Mouse (Mus musculus) left cerebral cortex, adult 11 months (tissue): ENCODE data around the gene Gata1.
"Not testable (repeated sequence)": the region's sequence is repeated elsewhere in the genome, so short reads cannot be mapped to it uniquely, and the experiment has no call there.

Experiments
- DNase-seq: peaks from one replicate; pipeline ENCODE4 v3.0.0; 2022; ENCODE audit warnings: low spot score

Gene Gata1

GRCm38 (mm10) chrX:7966161-7966560 lies 11.7 kb downstream of the Gata1 start:
- DNase-seq = no peak

- DNase-seq = no peak
Measured at GRCm38 (mm10) chrX:7963829-7964626, 13.8 kb downstream of the Gata1 start.

GRCm38 (mm10) chrX:7958868-7959267 lies 19.0 kb downstream of the Gata1 start:
- DNase-seq = no peak

- DNase-seq = no peak
Measured at GRCm38 (mm10) chrX:7950091-7950490, 27.8 kb downstream of the Gata1 start.

- peak; percentile 92 for DNase-seq
Measured at GRCm38 (mm10) chrX:7947900-7948492, 29.9 kb downstream of the Gata1 start.

DNA sequence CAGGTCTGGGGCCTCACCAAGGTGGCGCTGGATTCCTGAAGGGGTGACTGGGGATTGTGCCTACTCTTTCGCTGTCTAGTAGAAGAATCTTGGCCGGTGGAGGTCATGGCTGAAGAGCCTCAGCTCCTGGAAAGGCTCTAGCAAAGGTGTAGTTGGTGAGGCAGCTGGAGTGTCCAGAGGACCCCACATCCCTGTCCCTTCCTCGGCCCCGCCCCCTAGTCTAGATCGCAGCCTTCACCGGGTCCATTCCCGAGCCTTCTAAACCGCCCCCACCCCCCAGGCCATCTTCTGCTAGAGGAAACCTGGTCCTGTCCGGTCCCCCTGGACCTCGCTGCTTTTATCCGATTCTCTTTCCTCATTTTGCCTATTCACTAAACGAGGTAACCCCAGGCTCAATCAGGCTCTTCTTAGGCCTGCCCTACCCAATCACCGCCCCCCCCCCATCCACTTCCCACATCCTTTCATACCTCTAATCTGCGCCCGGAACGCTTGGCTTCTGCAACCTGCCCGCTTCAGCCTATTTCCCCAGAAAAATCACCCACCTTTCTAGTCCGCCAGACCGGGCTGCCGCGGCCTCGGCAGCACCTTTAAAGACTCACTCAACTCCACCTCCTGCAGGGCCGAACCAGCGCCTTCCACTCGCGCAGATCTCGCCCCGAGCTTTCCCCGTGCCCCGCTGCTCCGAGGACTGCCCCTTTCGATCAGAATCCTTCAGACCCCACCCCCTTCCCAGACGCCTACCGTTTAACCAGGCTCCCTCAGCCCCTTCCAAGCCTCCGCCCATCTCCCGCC lies 30.6 kb downstream of the Gata1 start, which contains the start of gene Hdac6:
Gene Hdac6 (minus strand): TSS at position 782 of the 792 bp plus-strand sequence.
- no peak for DNase-seq

DNA sequence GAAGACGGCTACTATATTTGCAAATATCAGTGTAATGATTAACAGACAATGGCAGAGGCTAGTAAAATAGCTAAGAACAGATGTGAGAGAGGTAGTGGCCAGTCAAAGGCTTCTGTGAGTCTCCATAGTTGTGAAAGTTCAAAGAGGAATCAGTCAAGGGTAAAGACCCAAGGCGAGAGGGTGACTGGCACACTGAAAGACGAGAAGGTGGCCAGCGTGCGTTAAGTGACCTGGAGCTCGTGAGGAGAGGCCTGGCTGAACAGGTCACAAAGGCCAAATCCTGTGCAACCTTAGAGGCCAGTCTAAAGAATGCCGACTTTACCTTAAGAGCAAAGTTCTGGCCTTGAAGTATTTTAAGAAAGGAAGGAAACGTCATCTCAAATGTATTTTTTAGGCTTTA lies 32.3 kb downstream of the Gata1 start:
- DNase-seq = no peak

DNA sequence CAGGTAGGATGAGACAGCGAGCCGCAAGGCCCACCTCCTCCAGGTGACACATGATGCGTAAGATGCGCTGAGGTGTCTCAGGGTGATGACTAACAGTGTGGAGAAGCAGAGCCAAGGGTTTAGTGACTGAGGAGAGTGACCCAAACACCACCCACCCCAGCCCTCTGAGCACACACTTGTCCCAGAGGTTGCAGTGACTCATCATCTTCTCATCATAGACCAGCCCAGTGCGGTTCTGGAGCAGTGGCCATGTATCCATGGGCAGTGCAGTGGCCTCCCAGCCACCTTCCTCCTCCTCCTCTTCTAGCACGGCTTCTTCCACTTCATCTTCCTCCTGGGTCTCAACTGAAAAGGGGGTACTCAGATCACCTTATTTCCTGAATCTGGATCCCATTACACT lies 40.2 kb downstream of the Gata1 start:
- DNase-seq = no peak

GRCm38 (mm10) chrX:7936874-7937273 lies 41.0 kb downstream of the Gata1 start:
- DNase-seq = no peak

GRCm38 (mm10) chrX:7928270-7928790 lies 49.5 kb downstream of the Gata1 start, which contains the start of gene Eras:
Eras (minus strand) TSS chrX:7928607.
- no peak for DNase-seq

DNA sequence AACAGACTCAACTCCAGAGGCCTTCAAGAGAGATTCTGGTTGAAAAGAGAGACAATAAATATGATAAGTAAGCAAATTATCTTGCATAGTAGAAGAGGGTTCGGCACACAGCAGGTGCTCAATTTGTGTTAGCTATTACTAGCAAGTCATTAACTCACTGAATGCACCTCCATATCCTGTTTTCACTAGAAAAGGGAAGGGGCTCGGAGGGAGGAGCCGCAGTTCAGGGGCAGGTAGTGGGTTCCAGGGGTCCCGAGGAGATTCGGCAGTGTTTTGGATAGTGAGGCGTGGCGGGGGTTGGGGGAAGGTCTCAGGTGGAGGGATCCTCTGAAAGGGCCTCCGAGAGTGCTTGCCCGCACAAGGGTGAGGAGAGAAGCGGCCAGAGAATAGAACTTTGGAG lies 50.8 kb downstream of the Gata1 start:
- DNase-seq = no peak

DNA sequence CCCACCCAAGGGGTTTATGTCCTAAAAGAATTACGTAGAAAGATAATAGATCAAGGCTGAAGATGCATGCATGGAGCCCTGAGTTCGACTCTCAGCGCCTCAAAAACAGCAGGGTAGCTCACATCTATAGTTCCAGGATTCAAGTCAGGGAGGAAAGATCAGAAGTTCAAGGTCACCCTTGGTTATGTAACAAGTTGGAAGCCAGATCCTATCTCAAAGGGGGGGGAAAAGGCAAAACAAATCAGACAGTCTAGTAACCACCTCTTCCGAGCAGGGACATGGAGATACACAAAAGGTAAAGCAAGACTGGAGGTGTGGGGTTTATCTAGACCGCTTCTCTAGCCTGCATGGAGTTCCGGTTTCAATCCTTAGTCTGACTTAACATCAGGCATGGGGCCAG lies 51.6 kb downstream of the Gata1 start:
- DNase-seq = no peak

DNA sequence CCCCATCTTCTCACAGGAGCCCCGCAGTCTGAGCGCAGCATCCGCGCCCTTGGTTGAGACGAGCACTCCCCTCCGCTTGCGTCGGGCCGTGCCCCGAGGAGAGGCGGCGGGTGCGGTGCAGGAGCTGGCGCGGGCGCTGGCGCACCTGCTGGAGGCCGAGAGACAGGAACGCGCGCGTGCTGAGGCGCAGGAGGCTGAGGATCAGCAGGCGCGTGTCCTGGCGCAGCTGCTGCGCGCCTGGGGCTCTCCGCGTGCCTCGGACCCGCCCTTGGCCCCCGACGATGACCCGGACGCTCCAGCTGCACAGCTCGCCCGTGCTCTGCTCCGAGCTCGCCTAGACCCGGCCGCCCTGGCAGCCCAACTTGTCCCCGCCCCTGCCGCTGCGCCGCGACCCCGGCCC lies 55.8 kb downstream of the Gata1 start:
- no peak for DNase-seq

DNA sequence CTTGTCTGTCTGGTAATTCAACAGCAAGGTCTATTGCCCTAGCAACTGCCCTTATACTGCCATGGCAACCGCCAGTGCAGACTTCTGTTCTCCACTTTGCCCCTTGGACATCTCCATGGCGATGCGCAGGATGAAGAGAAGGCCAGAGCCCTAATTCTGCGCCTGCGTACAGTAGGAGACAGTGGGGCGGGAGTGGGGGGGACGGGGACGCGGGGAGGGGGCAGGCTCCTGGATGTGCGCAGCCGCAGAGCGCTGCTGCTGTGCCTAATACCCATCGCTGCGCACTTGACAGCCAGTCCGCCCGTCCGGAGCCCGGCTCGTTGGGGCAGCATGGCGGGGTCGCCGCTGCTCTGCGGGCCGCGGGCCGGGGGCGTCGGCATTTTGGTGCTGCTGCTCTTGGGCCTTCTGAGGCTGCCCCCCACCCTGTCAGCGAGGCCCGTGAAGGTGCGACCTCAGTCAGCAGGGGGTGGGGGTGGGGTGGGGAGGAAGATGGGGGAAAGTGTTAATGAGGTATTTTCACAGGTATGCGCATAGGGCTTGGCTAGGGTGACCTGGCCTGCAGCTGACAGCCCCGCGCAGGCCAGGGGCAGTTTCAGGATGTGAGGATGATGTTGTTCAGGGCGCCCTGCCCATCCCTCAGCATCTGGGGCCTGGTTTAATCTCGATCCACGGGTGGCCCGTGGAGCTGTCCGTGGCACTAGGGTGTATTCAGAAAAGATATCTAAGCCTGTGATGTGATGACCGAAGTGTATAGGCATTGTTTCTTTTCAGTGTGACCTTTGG lies 58.1 kb downstream of the Gata1 start, which contains the start of gene Pcsk1n:
Gene Pcsk1n (plus strand): TSS at position 222 of the 783 bp plus-strand sequence.
- peak; percentile 29 for DNase-seq

- not testable (repeated sequence) for DNase-seq
Measured at GRCm38 (mm10) chrX:7917960-7918359, 59.9 kb downstream of the Gata1 start.

- DNase-seq = not testable (repeated sequence)
Measured at GRCm38 (mm10) chrX:7915669-7916068, 62.2 kb downstream of the Gata1 start.

DNA sequence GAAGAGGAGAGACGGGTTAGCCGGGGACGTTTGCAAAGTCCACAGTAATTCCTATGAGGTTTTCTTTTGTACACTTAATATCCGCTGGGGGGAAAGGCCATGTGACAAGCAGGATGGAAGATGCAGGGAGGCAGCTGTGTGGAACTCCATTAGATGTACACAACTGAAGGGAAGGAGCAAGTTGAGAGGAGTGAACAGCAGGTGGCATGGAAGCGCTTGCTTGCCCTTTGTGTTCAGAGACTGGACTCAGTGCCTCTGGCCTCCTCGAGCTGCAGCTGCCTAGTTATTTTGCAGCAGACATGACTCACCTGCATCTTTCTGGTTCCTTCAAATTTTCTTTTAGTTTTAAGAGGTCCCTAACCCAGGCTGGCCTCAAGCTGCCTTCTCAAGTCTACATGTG lies 67.4 kb downstream of the Gata1 start:
- no peak for DNase-seq
